Mouse (Mus musculus) frontal cortex, postnatal 25 days (tissue): Measurements from ENCODE around the gene Vcpkmt.
"Not testable (repeated sequence)": the region's sequence is repeated elsewhere in the genome, so short reads cannot be mapped to it uniquely, and the experiment has no call there.

ENCODE experiments used
- DNase-seq, 2 experiments: peaks; one replicate each; pipeline ENCODE4 v3.0.0; 2022; ENCODE audit warnings: low spot score in 2 of 2

Gene Vcpkmt

GRCm38 (mm10) chr12:69582613-69583269, at the start of gene Vcpkmt:
Vcpkmt (minus strand) TSS chr12:69583028.
- peak; percentile 80 to 81 for DNase-seq

- not testable (repeated sequence) for DNase-seq
Measured at GRCm38 (mm10) chr12:69618590-69618989, 35.8 kb upstream of the Vcpkmt start.

GRCm38 (mm10) chr12:69604367-69604766, 21.5 kb upstream of the Vcpkmt start:
- no peak for DNase-seq

GRCm38 (mm10) chr12:69597446-69597845, 14.6 kb upstream of the Vcpkmt start:
- DNase-seq = no peak

GRCm38 (mm10) chr12:69593130-69593529, 10.3 kb upstream of the Vcpkmt start:
- DNase-seq = no peak

GRCm38 (mm10) chr12:69583270-69583629, 422 bp upstream of the Vcpkmt start:
- DNase-seq = no peak

GRCm38 (mm10) chr12:69582216-69582612, 614 bp downstream of the Vcpkmt start:
- DNase-seq = no peak

- DNase-seq = no peak
Measured at GRCm38 (mm10) chr12:69579623-69580022, 3.2 kb downstream of the Vcpkmt start.

- no peak for DNase-seq
Measured at GRCm38 (mm10) chr12:69576120-69576627, 6.7 kb downstream of the Vcpkmt start.

- peak; percentile 49 to 79 for DNase-seq
Measured at GRCm38 (mm10) chr12:69573916-69574881, 8.6 kb downstream of the Vcpkmt start.

GRCm38 (mm10) chr12:69573271-69573670, 9.6 kb downstream of the Vcpkmt start:
- no peak for DNase-seq

GRCm38 (mm10) chr12:69569926-69570325, 12.9 kb downstream of the Vcpkmt start:
- no peak for DNase-seq

- DNase-seq = no peak
Measured at GRCm38 (mm10) chr12:69568266-69568665, 14.6 kb downstream of the Vcpkmt start.

GRCm38 (mm10) chr12:69561006-69561405, 21.8 kb downstream of the Vcpkmt start:
- DNase-seq = not testable (repeated sequence)

- DNase-seq = no peak
Measured at GRCm38 (mm10) chr12:69556221-69556861, 26.5 kb downstream of the Vcpkmt start.

- DNase-seq = no peak
Measured at GRCm38 (mm10) chr12:69545456-69546178, 37.2 kb downstream of the Vcpkmt start.

- no peak for DNase-seq
Measured at GRCm38 (mm10) chr12:69544994-69545393, 37.8 kb downstream of the Vcpkmt start.

GRCm38 (mm10) chr12:69544562-69544961, 38.3 kb downstream of the Vcpkmt start:
- DNase-seq = no peak

GRCm38 (mm10) chr12:69542376-69542775, 40.5 kb downstream of the Vcpkmt start:
- DNase-seq = no peak

- DNase-seq = no peak
Measured at GRCm38 (mm10) chr12:69541663-69542062, 41.2 kb downstream of the Vcpkmt start.

- DNase-seq = no peak
Measured at GRCm38 (mm10) chr12:69539353-69539752, 43.5 kb downstream of the Vcpkmt start.
